Mouse (Mus musculus) common myeloid progenitor, adult 5-6 weeks (primary cell): ENCODE data around the gene Sema5b. TPM values are rescaled to one million over a fixed set of nuclear protein-coding genes. Genes with fewer than 3 reads are reported as not detected.
A peak's percentile ranks its signal among the peaks of the same experiment; 100 is the strongest.

ENCODE experiments used
- ATAC-seq: replicated peaks from 2 replicates; pipeline ENCODE4 v1.8.0; 2016; ENCODE audit warnings: low read depth, mild to moderate bottlenecking, moderate TSS enrichment, inconsistent platforms; ENCODE audit not compliant: poor library complexity, severe bottlenecking
- total RNA-seq: library from RNA; stranded (forward); fragments of 200-1000, 187-1606 nt; gene quantifications from 2 replicates; pipeline ENCODE4 v1.2.3, GENCODE M21; 2017

The Sema5b gene
- total RNA-seq, 1 experiment from 2014 or later, result not detected

DNA sequence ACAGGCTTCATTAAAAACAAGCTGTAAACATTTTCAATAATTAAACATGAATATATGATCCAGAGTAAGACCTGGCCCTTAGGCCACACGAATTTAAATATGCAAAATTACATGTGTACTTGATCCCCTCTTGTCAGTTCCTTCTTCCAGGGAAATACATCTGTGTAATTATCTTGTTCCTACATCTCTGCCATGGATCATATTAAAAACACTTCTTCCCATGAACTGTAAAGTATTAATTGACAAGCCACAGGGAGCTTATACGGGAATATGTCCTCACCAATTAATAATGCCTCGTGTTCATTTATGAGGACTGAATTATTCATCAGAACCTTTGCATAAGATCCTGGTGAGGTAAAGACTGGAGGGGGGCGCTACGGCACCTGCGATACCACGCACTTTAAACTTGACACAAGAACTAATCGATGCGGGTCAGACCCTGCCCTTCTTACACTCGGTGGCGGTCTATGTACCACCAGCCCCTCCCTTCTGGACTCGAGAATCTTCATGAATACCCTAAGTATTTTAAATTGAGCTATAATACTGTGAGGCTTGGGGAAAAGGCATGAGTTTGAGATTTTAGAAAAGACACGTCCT, 153.4 kb downstream of the Sema5b start:
- ATAC-seq, result no peak

- ATAC-seq, result peak; percentile 66; the same call in 1 of the 2 replicates
These were observed 155.2 kb downstream of the Sema5b start for GRCm38 (mm10) chr16:35696103-35696502.

GRCm38 (mm10) chr16:35701823-35702222, 160.9 kb downstream of the Sema5b start:
- ATAC-seq, result no peak

DNA sequence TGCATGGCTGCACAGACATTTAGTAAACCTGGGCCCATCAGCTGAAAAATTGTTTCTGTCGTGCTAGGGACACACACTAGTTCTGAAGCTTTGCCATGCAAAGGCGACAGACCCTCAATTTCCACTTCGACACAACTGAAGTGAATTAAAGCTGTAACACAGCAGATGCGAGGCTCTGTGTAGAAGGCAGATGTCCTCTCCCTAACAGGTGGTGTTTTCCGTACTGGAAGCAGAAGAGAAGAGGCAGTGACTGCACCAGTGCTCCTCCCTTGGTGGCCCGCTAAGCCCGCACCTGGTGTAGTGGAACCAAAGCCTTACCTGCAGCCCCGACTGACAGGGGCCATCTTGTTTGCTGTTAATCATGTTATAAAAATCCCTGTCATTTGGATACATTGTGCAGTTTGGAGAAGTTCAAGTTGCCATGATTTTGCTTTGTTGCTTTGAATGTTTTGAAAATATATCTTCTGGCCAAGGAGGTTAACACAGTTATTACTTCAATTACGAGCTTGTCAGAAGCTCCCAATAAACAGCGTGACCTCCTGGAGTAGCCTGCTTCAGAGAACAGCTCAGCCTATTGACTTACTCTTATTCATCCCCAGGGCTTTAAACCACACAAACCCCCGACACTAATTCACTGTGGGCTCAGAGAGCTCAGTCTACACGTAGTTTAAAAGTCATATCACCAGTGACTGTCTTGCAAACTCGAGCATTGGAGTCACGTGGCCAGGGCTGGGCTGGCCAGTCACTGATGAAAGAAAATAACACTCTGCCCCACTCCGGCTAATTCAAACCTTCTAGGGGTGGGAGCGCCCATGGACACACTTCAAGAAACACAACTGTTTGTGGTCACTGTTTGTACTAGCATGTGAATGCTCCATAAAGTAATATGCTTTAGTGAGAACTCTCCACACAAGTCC, 163.1 kb downstream of the Sema5b start:
- no peak for ATAC-seq

GRCm38 (mm10) chr16:35704796-35705195, 163.9 kb downstream of the Sema5b start:
- no peak for ATAC-seq

DNA sequence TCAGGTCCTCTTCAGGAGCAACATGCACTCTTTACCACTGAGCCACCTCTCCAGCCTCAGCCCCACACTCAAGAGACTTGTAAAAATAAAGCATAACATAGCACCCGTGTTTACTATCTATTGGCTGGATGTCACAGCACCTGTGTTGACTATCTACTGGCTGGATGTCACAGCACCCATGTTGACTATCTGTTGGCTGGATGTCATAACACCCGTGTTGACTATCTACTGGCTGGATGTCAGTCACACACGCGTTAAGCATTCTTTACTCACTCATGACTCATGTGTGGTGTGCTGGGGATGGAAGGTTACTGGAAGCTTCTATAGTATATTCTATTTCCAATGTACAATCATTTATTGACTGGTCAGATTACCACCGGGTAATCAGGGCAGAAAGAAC, 166.1 kb downstream of the Sema5b start:
- no peak for ATAC-seq

- ATAC-seq, result no peak
These were observed 170.1 kb downstream of the Sema5b start for GRCm38 (mm10) chr16:35711004-35711403.

DNA sequence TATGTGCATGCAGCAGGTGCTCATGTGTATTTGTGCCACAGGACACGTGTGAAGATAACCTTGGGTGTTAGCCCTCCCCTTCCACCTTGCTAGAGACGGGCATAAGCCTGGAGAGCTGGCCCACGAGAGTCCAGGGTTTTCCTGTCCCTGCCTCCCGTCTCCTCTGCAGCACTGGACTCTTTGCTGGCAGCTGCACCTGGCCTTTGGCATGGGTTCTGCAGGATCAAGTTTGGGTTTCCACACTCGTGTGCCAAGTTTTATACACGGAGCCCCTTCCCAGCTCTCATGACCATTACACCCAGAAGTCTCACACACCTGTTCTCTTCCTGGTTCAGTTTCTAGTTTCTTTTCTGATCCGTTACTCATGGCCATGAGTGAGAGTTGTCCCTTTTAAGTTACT, 172.7 kb downstream of the Sema5b start:
- no peak for ATAC-seq

Other genes starting within 250 kb of the Sema5b start
- gene Sec22a, start 177.2 kb upstream of the Sema5b start, total RNA-seq, result 6.5 and 8.4 TPM in 2 replicates
- 4.1 and 6.9 TPM in 2 replicates for gene Pdia5, start 50.3 kb upstream of the Sema5b start, total RNA-seq
- gene Dirc2, start 228.2 kb downstream of the Sema5b start, total RNA-seq, result 5.5 and 7.9 TPM in 2 replicates
- 2.5 and 4.5 TPM in 2 replicates for gene Hspbap1, start 229.2 kb downstream of the Sema5b start, total RNA-seq